Mouse (Mus musculus) heart, embryonic 16.5 days (tissue): Measurements from ENCODE around the gene Hist1h2ag. TPM values are rescaled to one million over a fixed set of nuclear protein-coding genes. Genes with fewer than 3 reads are reported as not detected.
A peak's percentile ranks its signal among the peaks of the same experiment; 100 is the strongest.

Experiments
- ATAC-seq: fragments of 200-750 bp; cut with Nextera tagmentation; replicated peaks from 2 replicates; pipeline ENCODE4 v1.8.0; 2017; ENCODE audit warnings: moderate number of reproducible peaks; ENCODE audit not compliant: insufficient read depth, low FRiP score; ENCODE audit errors: extremely low read depth
- H3K27ac ChIP-seq: fragments of 300-500 bp; sonication (generic); 2 replicates; pipeline ENCODE4 v1.5.1; 2014; ENCODE audit warnings: mild to moderate bottlenecking, low read length, control low read depth, moderate library complexity
- H3K27me3 ChIP-seq: fragments of 300-500 bp; sonication (generic); 2 replicates; pipeline ENCODE4 v1.6.1; 2014; ENCODE audit warnings: low read length, mixed read lengths; ENCODE audit not compliant: control insufficient read depth, insufficient read depth
- H3K36me3 ChIP-seq: fragments of 300-500 bp; sonication (generic); 2 replicates; pipeline ENCODE4 v1.6.1; 2014; ENCODE audit not compliant: control insufficient read depth, insufficient read depth
- H3K4me1 ChIP-seq: fragments of 300-500 bp; sonication (generic); 2 replicates; pipeline ENCODE4 v1.6.1; 2014; ENCODE audit warnings: low read length, mixed read lengths; ENCODE audit not compliant: control insufficient read depth, insufficient read depth
- H3K4me2 ChIP-seq: fragments of 300-500 bp; sonication (generic); 2 replicates; pipeline ENCODE4 v1.6.1; 2014; ENCODE audit warnings: low read depth, mild to moderate bottlenecking, control low read depth, low read length
- H3K4me3 ChIP-seq: fragments of 300-500 bp; sonication (generic); 2 replicates; pipeline ENCODE4 v1.5.1; 2014; ENCODE audit warnings: mild to moderate bottlenecking, control low read depth, low read length
- H3K9ac ChIP-seq: fragments of 300-500 bp; sonication (generic); 2 replicates; pipeline ENCODE4 v1.6.1; 2014; ENCODE audit warnings: low read length, control low read depth
- H3K9me3 ChIP-seq: fragments of 300-500 bp; sonication (generic); replicated peaks from 2 replicates; pipeline ENCODE4 v1.6.1; 2016; ENCODE audit warnings: low read length; ENCODE audit not compliant: control insufficient read depth
- WGBS: fragments of 180-500 bp; shearing (Covaris S2); extraction: QIAGEN DNeasy Blood & Tissue Kit; methylation state at CpG from one replicate; pipeline ENCODE4 v1.1.7; 2014; 5-methylcytosine and 5-hydroxymethylcytosine counted together
- polyA plus RNA-seq: library from polyadenylated mRNA; unstranded; fragments of >200 nt; fragmentation: Nextera tagmentation; extraction: Ambion mirVana; gene quantifications from 2 replicates; pipeline ENCODE4 v1.2.1, GENCODE M21; 2015

Hist1h2ag gene
- polyA plus RNA-seq, 1 experiment from 2014 or later = 22.0 TPM

DNA sequence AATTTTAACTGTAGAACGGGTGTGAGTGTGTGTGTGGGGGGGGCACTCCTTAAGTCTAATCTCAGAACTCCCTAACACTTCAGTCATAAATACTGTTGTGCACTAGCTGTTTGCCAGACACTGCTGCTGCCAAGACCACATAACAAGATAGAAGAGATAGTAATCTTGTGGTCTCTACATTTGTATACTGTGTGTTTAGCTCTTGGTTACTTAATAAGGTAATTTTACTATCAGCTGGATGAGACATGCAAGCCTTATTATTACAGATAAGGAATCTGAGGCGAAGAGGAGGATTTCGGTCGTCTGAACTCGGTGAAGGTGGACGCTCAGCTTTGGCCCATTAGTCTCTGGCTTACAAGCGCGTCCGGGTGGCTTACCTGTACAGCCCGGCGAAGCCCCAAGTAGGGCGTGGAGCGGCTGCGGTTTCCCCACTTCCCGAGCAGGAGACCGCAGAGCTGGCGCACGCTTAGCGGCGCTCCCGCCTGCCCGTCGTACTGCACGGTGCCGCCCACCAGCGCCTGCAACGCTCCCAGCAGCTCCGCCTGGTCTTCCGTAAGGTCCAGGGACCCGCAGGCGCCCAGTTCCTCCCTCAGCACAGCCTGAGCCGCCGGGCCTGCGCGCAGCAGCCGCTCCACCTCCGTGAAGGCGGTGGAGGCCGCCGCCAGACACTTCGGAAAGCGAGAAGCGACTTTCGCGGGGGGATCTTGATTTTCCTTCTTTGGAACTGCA, 37.0 kb downstream of the Hist1h2ag start:
- H3K4me3 ChIP-seq = peak overlapping the region; percentile 72
- ATAC-seq = peak; percentile 71
- H3K36me3 ChIP-seq = no peaks in the 10 kb centered on the region
- no peaks in the 10 kb centered on the region for H3K9me3 ChIP-seq
- peak overlapping the region; percentile 49 for H3K9ac ChIP-seq
- no peak overlapping the region for H3K27ac ChIP-seq
- H3K4me2 ChIP-seq = peak overlapping the region; percentile 98
- H3K27me3 ChIP-seq = peaks cover 78% of the 10 kb centered on the region
- under 1% methylated on average over 45 of the region's 45 CpGs for WGBS
- H3K4me1 ChIP-seq = peaks cover 10% of the 10 kb centered on the region

DNA sequence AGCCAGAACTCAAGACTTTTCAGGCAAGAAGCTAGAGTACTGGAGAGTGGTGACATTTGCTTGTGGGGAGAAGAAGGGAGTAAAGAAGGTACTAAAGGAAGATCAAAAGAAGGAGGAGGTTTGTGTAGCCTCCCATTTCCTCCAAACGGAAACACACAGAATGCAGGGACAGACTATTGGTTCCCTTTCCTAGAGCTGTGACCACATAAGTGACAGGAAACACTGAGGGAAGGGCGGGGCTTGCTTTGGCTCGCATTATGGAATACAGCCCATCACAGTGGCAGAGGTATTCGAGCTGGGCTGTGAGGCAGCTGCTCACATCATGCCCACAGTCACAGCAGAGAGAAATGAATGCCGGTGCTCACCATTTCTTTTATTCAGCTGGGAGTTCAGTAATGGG, 40.9 kb downstream of the Hist1h2ag start:
- no peaks in the 10 kb centered on the region for H3K36me3 ChIP-seq
- H3K27ac ChIP-seq = no peak overlapping the region
- ATAC-seq = no peak
- H3K4me1 ChIP-seq = peaks cover 10% of the 10 kb centered on the region
- no peak overlapping the region for H3K4me3 ChIP-seq
- H3K27me3 ChIP-seq = peaks cover 81% of the 10 kb centered on the region
- no peaks in the 10 kb centered on the region for H3K9me3 ChIP-seq
- no peak overlapping the region for H3K9ac ChIP-seq
- H3K4me2 ChIP-seq = no peak overlapping the region
- WGBS = 17% methylated on average over 5 of the region's 5 CpGs

DNA sequence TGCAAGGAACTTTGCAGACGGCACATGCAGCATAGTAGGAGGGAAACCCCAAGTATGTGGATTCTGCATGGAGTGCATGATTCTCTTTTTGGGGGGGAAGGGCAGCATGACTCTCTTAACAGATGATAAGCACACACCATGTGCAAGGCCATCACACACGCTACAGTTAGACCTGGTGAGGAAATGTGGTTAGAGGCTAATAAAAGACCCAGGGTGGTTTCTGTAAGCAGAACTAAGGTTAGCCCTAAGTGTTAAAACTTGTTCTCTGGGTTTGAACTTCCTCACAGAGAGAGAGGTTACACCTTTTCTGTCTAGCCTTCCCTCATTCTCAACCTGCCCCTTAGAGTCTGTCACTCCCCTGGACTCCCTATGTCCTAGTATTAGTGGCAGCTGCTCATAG, 41.4 kb downstream of the Hist1h2ag start:
- no peaks in the 10 kb centered on the region for H3K9me3 ChIP-seq
- H3K36me3 ChIP-seq = no peaks in the 10 kb centered on the region
- peaks cover 6% of the 10 kb centered on the region for H3K4me1 ChIP-seq
- H3K9ac ChIP-seq = no peak overlapping the region
- H3K4me2 ChIP-seq = no peak overlapping the region
- 54% methylated on average over 2 of the region's 2 CpGs for WGBS
- no peak for ATAC-seq
- H3K27ac ChIP-seq = no peak overlapping the region
- peaks cover 82% of the 10 kb centered on the region for H3K27me3 ChIP-seq
- no peak overlapping the region for H3K4me3 ChIP-seq

DNA sequence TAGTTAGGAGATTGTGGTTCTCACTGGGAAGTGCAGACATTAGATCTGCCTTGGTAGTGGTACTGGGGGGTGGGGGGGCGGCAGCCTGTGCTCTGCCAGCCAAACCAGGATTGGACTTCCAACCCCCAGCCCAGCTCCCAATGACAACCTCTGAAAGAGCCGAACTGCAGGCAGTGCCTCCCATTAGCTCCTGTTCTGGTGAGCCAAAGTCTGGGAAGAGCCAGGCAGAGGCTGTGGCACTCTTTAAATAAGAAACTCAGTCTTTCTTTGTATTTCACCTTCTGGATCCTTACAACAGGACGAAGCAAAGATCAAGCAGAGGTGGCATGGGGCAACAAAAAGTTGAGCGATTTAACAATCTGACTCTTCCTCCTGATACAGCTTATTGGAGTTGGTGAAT, 43.6 kb downstream of the Hist1h2ag start:
- Histone ChIP-seq H3K27ac (no peak overlapping the region), H3K4me2 (no peak overlapping the region), H3K27me3 (peaks cover 71% of the 10 kb centered on the region), H3K9me3 (no peaks in the 10 kb centered on the region), H3K9ac (no peak overlapping the region), H3K4me1 (peaks cover 4% of the 10 kb centered on the region), H3K4me3 (no peak overlapping the region), H3K36me3 (no peaks in the 10 kb centered on the region)
- no peak for ATAC-seq
- WGBS = 38% methylated on average over 4 of the region's 4 CpGs

DNA sequence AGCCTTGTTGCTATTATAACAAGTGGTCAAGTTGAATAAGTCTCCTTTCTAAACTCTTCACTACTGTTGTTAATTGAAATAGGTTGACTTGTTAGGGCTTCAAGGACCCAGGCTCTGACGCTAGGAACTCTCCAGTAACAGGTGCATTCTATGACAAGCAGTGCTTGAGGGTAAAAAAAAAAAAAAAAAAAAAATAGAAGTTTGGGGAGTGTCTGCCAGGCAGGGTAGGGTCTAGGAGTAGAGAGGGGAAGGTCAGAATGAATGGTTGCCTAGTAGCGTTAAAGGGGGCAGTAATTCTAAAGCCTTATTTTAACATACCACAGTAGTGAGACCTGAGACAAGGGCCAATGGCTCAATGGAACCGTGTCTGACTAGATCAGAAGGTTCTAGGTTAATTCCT, 44.3 kb downstream of the Hist1h2ag start:
- H3K27me3 ChIP-seq = peaks cover 64% of the 10 kb centered on the region
- H3K9me3 ChIP-seq = no peaks in the 10 kb centered on the region
- no peak overlapping the region for H3K4me2 ChIP-seq
- H3K4me3 ChIP-seq = no peak overlapping the region
- H3K4me1 ChIP-seq = peaks cover 4% of the 10 kb centered on the region
- H3K27ac ChIP-seq = no peak overlapping the region
- ATAC-seq = no peak
- H3K9ac ChIP-seq = no peak overlapping the region
- no peaks in the 10 kb centered on the region for H3K36me3 ChIP-seq
- WGBS = 27% methylated on average over 3 of the region's 3 CpGs

DNA sequence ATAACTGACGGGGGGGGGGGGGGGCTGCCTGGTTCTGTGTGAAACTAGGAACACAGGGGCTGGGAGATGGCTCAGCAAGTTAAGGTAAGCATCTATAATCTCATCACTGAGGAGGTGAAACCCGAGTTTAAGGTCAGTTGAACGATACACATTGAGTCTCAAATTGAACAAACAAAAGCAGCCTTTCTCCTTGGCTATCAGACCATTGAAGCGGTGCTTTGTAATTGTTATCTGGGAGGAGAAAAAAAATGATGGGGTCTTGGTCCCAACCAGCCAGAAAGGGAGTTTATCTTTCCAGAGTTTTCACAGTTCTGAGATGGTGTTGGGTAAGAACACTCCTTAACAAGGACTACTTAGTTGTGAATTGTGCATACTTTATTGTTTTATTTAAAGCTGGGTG, 44.9 kb downstream of the Hist1h2ag start:
- H3K36me3 ChIP-seq = no peaks in the 10 kb centered on the region
- H3K4me2 ChIP-seq = no peak overlapping the region
- WGBS = 9% methylated on average over 4 of the region's 4 CpGs
- H3K9me3 ChIP-seq = no peaks in the 10 kb centered on the region
- peaks cover 58% of the 10 kb centered on the region for H3K27me3 ChIP-seq
- no peak overlapping the region for H3K27ac ChIP-seq
- ATAC-seq = no peak
- H3K4me3 ChIP-seq = no peak overlapping the region; the same call in 1 of the 2 replicates
- H3K9ac ChIP-seq = no peak overlapping the region
- H3K4me1 ChIP-seq = peaks cover 4% of the 10 kb centered on the region

DNA sequence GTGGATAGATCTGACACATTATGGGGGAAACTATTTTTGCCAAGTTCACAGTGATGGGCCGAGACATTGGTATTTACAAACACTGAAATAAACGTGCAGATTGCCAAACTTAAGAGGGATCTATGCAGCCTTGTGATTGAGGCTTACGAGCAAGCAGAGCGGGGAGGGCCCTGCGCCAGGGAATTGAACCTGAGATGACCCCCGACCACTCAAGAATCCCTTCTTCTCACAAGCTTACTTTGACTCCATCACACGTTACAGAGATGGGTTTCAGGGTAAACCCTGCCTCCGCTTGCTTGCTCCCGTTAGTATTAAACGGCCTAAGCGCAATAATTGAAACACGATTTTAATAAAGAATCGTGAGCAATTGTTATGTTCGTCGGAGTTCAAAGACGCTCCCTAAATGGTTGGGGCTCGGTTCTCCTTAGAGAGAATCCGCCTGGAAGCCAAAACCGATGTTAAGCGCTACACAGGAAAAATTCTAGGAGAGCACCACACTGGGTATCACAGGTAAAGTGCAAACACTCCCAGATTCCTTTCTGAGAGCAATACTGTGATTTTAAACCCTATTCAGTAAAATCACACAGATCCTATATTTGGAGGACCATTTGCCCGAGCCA, 45.4 kb downstream of the Hist1h2ag start:
- peak overlapping the region; percentile 43 for H3K4me3 ChIP-seq
- H3K9me3 ChIP-seq = no peaks in the 10 kb centered on the region
- H3K36me3 ChIP-seq = no peaks in the 10 kb centered on the region
- peaks cover 4% of the 10 kb centered on the region for H3K4me1 ChIP-seq
- H3K27ac ChIP-seq = no peak overlapping the region
- 3% methylated on average over 21 of the region's 21 CpGs for WGBS
- peak overlapping the region; percentile 79 for H3K4me2 ChIP-seq
- H3K27me3 ChIP-seq = peaks cover 54% of the 10 kb centered on the region
- ATAC-seq = no peak
- no peak overlapping the region for H3K9ac ChIP-seq

DNA sequence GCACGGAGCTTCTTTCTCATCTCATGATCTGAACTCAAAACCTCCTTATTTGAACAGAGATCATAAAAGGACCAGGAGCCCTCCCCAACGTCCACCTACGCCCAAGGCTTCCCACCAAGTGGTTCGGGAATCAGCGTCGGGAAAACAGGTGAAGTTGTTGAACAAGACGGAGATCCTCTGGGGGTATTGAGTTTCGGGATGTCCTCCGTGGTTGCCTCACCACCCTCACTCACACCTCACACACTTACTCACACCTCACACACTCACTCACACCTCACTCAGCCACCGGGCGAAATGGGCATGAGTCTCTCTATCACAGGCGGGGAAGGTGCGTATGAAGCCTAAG, 45.9 kb downstream of the Hist1h2ag start:
- Histone ChIP-seq H3K27ac (no peak overlapping the region), H3K4me1 (peaks cover 4% of the 10 kb centered on the region), H3K4me3 (peak overlapping the region; percentile 43), H3K36me3 (no peaks in the 10 kb centered on the region), H3K27me3 (peaks cover 53% of the 10 kb centered on the region), H3K4me2 (peak overlapping the region; percentile 79), H3K9ac (no peak overlapping the region), H3K9me3 (no peaks in the 10 kb centered on the region)
- ATAC-seq = no peak
- WGBS = 3% methylated on average over 13 of the region's 13 CpGs

DNA sequence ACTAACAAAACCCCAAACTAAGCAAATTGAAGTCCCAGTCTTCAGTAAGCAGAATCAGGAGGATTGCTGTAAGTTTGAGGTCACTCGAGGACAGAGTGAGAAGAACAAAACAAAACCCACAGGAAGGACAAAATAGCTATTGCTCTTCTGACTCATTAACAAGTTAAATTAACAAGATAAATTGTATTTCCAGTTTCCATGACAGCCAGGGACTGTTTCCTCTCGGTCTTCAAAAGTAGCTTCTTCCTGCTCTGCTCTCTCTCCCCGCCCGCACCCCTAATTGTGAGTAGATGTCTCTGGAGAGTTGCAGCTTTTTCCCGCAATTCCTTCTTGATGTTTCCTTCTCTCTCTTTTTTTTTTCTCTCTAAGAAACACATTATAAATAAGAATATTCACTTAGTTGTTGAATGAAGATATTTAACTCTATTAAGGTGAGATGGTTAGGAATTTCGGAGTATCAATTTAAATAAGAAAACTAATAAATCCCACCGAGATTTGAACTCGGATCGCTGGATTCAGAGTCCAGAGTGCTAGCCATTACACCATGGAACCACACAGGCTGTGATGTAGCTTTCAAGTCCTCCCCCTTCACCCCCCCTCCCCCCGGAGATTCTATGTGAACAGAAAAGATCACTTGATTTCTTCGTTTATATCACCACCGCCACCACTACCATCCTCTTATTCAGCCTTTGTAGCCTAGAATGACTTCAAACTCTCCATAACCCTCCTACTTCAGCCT, 46.5 kb downstream of the Hist1h2ag start:
- peak overlapping the region; percentile 58 for H3K4me3 ChIP-seq
- no peaks in the 10 kb centered on the region for H3K36me3 ChIP-seq
- no peak for ATAC-seq
- peak overlapping the region; percentile 79 for H3K4me2 ChIP-seq
- peaks cover 54% of the 10 kb centered on the region for H3K27me3 ChIP-seq
- no peak overlapping the region for H3K27ac ChIP-seq
- no peak overlapping the region for H3K9ac ChIP-seq
- WGBS = 6% methylated on average over 12 of the region's 12 CpGs
- peaks cover 3% of the 10 kb centered on the region for H3K9me3 ChIP-seq
- peaks cover 4% of the 10 kb centered on the region for H3K4me1 ChIP-seq
